In genomic region chr15:98691486-98692147, GRCm38 (mm10) we compare ENCODE assay signal across 8 mouse cellular contexts. TPM values are rescaled to one million over a fixed set of nuclear protein-coding genes. Genes with fewer than 3 reads are reported as not detected.
DNase-seq lines count a peak whose midpoint lies in the region; ATAC-seq and TF ChIP-seq lines count a peak whose summit lies in the region.

No protein-coding gene starts in this region.

- H3K9ac ChIP-seq in neural tube, embryonic 15.5 days (replicated peaks), result no peak overlapping the region
- H3K9ac ChIP-seq in intestine, embryonic 16.5 days (ENCODE audit: low read depth, low read length), result no peak overlapping the region

- H3K4me3 ChIP-seq in neural tube, embryonic 15.5 days (replicated peaks), result no peak overlapping the region
- no peak overlapping the region for H3K4me3 ChIP-seq in lung, adult 2 months (replicated peaks; ENCODE audit: extremely low read depth, low read depth, low read length)
- H3K4me3 ChIP-seq in intestine, embryonic 16.5 days (ENCODE audit: low read length), result no peak overlapping the region

- H3K36me3 ChIP-seq in neural tube, embryonic 15.5 days, result no peaks in the 10 kb centered on the region
- no peaks in the 10 kb centered on the region for H3K36me3 ChIP-seq in intestine, embryonic 16.5 days (ENCODE audit: control insufficient read depth, insufficient read depth, low read length)

- peak; percentile 42; the same call in 1 of the 2 replicates for ATAC-seq in frontal cortex, adult (ENCODE audit: low TSS enrichment)
- no peak; the same call in 1 of the 2 replicates for ATAC-seq in neural tube, embryonic 15.5 days (ENCODE audit: low FRiP score)
- ATAC-seq in intestine, embryonic 16.5 days, result no peak

- no peak overlapping the region for H3K4me2 ChIP-seq in neural tube, embryonic 15.5 days
- no peak overlapping the region for H3K4me2 ChIP-seq in intestine, embryonic 16.5 days (ENCODE audit: low read depth, low read length)

- H3K27me3 ChIP-seq in neural tube, embryonic 15.5 days (replicated peaks), result no peaks in the 10 kb centered on the region
- H3K27me3 ChIP-seq in intestine, embryonic 16.5 days (replicated peaks; ENCODE audit: control insufficient read depth, insufficient read depth, low read length), result no peaks in the 10 kb centered on the region; the same call in 1 of the 2 replicates

- H3K9me3 ChIP-seq in neural tube, embryonic 15.5 days (replicated peaks), result no peaks in the 10 kb centered on the region
- no peaks in the 10 kb centered on the region for H3K9me3 ChIP-seq in intestine, embryonic 16.5 days (ENCODE audit: control insufficient read depth, low read length)

- no peak for TF ChIP-seq POLR2A in lung, adult 2 months (IDR thresholded peaks at IDR 0.05; ENCODE audit: borderline replicate concordance, extremely low read depth, low read depth, low read length)

- WGBS in neural tube, embryonic 15.5 days, result 11% methylated on average over 7 of the region's 7 CpGs
- 66% methylated on average over 7 of the region's 7 CpGs for WGBS in lung, adult 2 months
- 49% methylated on average over 7 of the region's 7 CpGs for WGBS in intestine, embryonic 16.5 days

- no peak for DNase-seq in frontal cortex, postnatal 25 days (ENCODE audit: low spot score in 2 of 2)
- DNase-seq in neural tube, embryonic 10.5 days (ENCODE audit: extremely low spot score, low spot score), result peak; percentile 48
- DNase-seq in mesoderm, embryonic 11.5 days (ENCODE audit: low read depth, low spot score), result peak; percentile 69
- DNase-seq in telencephalon, adult 2 months (ENCODE audit: low read depth, low spot score), result peak; percentile 65
- DNase-seq in lung, adult 2 months, result no peak

- H3K4me1 ChIP-seq in neural tube, embryonic 15.5 days, result peaks cover 18% of the 10 kb centered on the region
- H3K4me1 ChIP-seq in lung, adult 2 months (ENCODE audit: control insufficient read depth, insufficient read depth, low read length), result peaks cover 4% of the 10 kb centered on the region; the same call in 1 of the 2 replicates
- no peaks in the 10 kb centered on the region for H3K4me1 ChIP-seq in intestine, embryonic 16.5 days (ENCODE audit: control insufficient read depth, insufficient read depth, low read length)

- TF ChIP-seq CTCF in lung, adult 2 months (IDR thresholded peaks at IDR 0.05; ENCODE audit: insufficient read depth, low read length), result no peak

- no peak overlapping the region for H3K27ac ChIP-seq in neural tube, embryonic 15.5 days (replicated peaks)
- no peak overlapping the region for H3K27ac ChIP-seq in intestine, embryonic 16.5 days (ENCODE audit: low read length)

RNA-seq across cellular contexts. Expression of gene Rnd1, which starts 14.4 kb away (rescaled TPM):
- 9.4 and 11.3 TPM in 2 replicates for polyA plus RNA-seq in neural tube, embryonic 15.5 days (2015; fragmentation: Nextera tagmentation; extraction: Ambion mirVana)
- 19.6 and 23.6 TPM in 2 replicates for polyA plus RNA-seq in lung, adult 2 months (2012; rRNA removed)
- polyA plus RNA-seq in intestine, embryonic 16.5 days (2015; fragmentation: Nextera tagmentation; extraction: Ambion mirVana), result 0.95 and 1.1 TPM in 2 replicates

RNA-seq across cellular contexts. Expression of gene Ccdc65, which starts 16.4 kb away (rescaled TPM):
- polyA plus RNA-seq in neural tube, embryonic 15.5 days (2015; fragmentation: Nextera tagmentation; extraction: Ambion mirVana), result 6.4 and 7.5 TPM in 2 replicates
- polyA plus RNA-seq in lung, adult 2 months (2012; rRNA removed), result 3.1 and 3.6 TPM in 2 replicates
- 0.66 and 0.70 TPM in 2 replicates for polyA plus RNA-seq in intestine, embryonic 16.5 days (2015; fragmentation: Nextera tagmentation; extraction: Ambion mirVana)

RNA-seq across cellular contexts. Expression of gene Ddx23, which starts 28.9 kb away (rescaled TPM):
- polyA plus RNA-seq in neural tube, embryonic 15.5 days (2015; fragmentation: Nextera tagmentation; extraction: Ambion mirVana), result 20.6 and 21.0 TPM in 2 replicates
- polyA plus RNA-seq in lung, adult 2 months (2012; rRNA removed), result 28.4 and 38.9 TPM in 2 replicates
- 15.6 and 17.6 TPM in 2 replicates for polyA plus RNA-seq in intestine, embryonic 16.5 days (2015; fragmentation: Nextera tagmentation; extraction: Ambion mirVana)

RNA-seq across cellular contexts. Expression of gene Fkbp11, which starts 36.4 kb away (rescaled TPM):
- 11.9 and 12.3 TPM in 2 replicates for polyA plus RNA-seq in neural tube, embryonic 15.5 days (2015; fragmentation: Nextera tagmentation; extraction: Ambion mirVana)
- 11.1 and 12.5 TPM in 2 replicates for polyA plus RNA-seq in lung, adult 2 months (2012; rRNA removed)
- polyA plus RNA-seq in intestine, embryonic 16.5 days (2015; fragmentation: Nextera tagmentation; extraction: Ambion mirVana), result 96.8 and 108 TPM in 2 replicates

Comparison
In these comparisons a context has a peak if more than half of its experiments do, and no peak if none do; other contexts are left out.
1. DNase-seq: peak in neural tube, embryonic 10.5 days (single experiment), mesoderm, embryonic 11.5 days (single experiment) and telencephalon, adult 2 months (single experiment); none in frontal cortex, postnatal 25 days (0 of 2) and lung, adult 2 months (single experiment).